Mouse (Mus musculus) right cerebral cortex, adult 18-20 months (tissue): ENCODE measurements around the gene Hand2.

Source experiments
- DNase-seq: peaks from one replicate; pipeline ENCODE4 v3.0.0; 2022; ENCODE audit warnings: mixed read lengths

The Hand2 gene

GRCm38 (mm10) chr8:57343731-57344315 lies 23.0 kb downstream of the Hand2 start:
- DNase-seq = no peak

- DNase-seq = no peak
Measured at GRCm38 (mm10) chr8:57344956-57345870, 24.4 kb downstream of the Hand2 start.

GRCm38 (mm10) chr8:57346371-57346770 lies 25.6 kb downstream of the Hand2 start:
- no peak for DNase-seq

GRCm38 (mm10) chr8:57347141-57347540 lies 26.4 kb downstream of the Hand2 start:
- DNase-seq = no peak

DNA sequence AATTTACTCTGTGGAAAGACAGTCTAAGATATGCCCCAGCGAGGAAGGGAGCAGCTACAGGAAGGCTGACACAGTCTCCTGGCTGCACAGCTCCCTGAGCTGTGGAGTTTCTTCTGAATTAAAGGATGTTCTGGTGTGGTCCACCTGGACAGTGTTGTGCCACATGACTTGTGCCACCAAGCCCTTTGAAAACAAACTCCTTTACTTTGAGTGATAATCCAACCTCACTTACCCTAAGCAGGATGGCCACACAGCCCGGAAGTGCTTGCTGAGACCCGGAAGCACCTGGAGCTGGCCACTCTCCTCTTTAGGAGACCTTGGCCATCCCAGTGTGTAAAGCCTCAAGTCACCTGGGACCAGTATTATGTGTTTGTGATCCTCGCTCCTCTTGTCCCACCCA lies 27.5 kb downstream of the Hand2 start:
- DNase-seq = no peak

DNA sequence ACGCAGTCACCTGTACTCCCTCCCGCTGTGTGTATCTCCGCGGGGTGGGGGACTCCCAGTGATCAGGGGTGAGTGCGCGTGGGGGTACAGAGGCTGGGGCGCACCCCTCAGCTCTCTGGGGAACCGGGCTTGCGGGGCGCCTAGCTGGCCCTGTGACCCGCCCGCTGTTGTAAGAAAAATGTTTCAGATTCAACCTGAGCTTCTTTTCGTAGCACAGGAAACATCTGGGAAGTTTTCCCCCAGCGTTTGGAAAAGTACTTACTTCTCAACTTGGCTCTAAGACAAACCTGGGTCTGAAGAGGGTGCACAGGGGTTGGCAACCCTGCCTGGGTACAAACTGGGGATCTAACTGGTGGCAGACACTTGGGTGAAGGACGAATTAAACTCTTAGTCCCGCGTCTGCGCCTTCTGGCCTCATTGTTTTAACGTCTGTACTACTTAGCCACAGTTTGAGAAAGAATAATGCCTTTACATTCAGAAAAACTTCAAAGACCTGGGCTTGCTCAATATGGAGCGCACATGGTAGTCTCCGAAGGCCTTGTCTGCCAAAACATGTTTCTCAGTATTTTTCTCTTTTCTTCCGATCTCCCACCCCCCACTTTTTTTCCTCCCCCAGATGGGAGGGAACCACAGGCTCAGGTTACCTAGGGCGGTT lies 28.2 kb downstream of the Hand2 start:
- no peak for DNase-seq

DNA sequence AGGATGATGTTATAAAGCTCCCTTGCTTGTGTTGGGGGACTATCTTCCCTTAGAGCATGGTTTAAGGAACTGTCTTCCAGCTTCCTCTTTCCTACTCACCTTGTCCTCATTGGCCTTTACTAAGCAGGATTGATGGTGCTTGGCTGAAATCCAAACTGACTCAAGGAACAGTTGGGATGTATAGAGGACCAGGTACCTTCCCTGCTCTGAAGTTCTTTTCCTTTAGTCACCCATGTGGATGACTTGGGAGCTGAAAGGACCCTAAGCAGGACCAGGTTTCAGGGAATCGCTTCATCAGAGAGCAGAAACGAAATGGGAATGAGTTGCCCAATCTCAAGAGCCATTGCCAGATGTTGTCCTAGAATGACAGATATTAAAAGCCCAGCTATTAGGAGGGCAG lies 31.1 kb downstream of the Hand2 start:
- DNase-seq = no peak

DNA sequence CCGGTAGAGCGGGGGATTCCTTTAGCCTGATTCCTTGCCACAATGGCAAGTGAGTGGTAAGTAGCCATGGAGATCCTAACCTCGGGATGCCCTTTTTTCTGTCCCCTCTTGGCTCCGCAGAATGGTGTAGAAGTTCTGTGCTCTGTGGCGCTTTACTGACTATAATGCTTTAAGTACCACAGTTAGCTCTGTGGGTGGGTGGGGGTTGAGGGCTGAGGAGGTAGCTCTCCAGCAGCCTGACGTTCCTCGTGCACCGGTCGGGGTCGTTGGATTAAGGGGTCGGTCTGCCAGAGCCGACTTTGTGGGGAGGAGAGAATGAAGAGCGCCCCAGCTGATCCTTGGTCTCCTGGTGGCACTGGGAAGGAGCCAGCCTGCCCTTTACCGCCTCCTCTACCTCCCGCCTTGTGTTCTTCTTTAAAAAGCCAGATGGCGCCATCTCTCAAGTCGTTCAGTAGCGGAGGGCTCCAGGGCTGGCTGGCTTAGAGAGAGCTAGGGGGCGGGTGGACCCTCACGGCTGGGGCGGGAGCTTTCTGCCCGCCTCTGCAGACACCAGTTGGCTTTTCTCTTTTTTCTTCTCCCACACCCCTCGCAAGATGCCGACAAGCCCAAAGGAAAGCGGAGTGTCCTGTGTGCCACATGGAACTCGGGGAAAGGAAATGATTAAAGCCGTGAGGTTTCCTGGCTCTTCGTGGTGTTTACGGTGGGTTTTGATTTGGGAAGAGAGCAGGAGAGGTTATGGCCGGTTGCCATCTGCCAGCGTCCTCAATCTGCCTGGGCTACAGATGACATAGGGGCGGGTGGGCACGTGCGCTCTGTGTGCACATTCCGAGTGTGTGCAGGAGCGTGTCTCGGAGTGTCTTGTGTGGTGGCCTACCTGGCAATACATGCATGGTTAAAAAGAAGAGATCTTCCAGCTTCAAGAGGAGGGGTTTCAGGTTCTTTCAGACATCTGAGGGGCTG lies 32.8 kb downstream of the Hand2 start:
- no peak for DNase-seq

GRCm38 (mm10) chr8:57354876-57355275 lies 34.1 kb downstream of the Hand2 start:
- DNase-seq = no peak

DNA sequence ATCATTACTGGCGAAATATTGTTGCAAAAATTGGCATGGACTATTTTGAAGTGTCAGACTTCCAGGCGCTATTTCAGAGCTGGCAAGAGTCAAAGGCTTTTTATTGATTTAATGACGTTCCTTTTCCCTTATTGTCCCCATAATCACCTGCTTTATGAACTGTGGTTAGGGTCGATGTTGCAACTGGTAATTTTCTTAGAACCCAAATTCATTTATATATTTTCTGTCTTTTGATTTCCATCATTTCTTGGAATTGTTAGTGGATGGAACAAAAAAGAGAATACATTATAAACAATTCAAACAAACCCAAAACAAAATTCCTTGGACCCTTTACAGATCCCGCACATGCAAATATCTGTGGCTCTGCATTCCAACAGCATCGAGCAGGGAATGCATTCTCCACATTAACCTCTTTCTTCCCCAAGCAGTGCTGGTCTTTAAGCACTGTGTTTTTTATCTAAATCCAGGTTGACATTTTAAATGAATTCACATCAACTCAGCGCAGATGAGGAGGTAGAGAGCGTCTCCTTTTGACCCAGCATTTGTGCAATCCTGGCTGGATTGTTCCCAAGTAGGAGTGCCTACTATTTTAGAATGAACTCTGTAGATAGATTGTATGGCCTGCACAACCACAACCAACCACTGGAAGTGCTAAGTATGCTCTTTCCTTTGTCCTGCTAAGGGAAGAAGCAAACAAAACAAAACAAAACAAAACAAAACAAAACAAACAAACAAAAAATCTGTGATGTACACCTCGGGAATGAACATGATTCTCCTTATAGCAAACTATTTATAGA lies 35.9 kb downstream of the Hand2 start:
- no peak for DNase-seq

DNA sequence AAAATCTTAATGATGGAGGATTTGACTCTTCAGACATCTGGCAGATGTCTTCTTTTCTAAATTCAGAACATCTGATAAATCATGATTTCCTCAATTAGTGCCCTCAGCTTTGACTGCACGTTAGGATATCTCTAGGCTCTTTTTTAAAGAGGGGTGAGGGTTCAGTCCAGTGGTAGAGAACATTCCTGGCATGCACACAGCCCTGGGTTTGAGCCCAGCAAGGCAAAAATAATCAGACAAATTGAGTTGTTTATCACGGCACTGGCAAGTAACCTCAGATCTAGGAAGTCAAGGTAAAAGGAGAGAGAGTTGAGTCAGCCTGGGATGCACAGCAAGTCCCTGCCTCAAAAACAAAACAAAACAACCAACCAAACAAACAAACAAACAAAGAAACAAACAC lies 39.7 kb downstream of the Hand2 start:
- no peak for DNase-seq

DNA sequence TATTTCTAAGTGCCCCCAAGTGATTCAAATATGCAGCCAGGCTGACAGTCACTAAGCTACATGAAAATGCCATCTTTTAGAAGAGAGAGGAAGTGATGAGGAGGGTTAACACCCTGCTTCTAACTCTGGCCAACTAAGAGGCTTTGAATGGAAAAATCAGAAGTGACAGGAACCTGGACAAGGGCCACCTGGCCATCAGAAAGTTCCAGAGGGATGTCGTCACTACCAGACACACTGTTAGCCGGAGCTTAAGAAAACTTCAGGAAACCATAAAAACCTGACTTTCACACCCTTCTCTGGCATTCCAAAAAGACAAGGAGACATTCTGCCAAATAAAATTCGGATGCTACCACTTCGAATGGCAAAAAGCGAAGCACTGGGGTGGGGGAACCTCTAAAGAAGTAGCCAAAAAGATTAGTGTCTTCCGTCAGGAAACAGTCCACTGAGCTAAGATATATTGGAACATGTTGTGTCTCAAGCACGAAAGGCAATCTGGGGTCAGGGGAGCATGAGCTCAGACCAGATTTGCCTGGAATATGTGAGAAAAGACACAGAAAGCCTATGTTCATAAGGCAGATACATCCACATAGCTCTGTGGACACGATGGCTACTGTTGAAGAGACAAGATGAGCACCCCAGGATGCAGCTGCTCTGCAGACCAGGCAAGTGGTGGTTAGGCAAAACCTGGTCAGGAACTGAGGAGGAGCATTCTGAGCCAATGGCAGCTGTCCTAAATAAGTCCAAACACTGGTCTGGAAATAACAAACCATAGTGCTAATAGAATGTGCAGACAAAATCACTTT lies 40.4 kb downstream of the Hand2 start:
- DNase-seq = no peak

DNA sequence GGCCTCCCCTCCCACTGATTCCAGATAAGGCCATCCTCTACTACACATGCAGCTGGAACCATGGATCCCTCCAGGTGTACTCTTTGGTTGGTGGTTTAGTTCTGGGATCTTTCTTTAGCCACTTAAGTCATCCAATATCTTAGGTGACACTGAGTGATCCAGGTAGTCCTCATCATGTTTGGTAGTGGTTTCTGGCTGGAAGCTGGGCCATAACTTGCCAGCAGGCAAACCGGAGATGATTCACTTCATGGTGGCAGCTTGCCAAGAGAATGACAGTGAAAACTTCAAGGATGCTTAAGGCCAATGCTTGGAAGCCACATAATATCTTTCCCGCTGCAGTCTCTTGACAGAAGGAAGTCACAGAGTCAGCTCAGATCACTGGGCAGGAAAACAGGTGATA lies 42.1 kb downstream of the Hand2 start:
- DNase-seq = peak; percentile 13

DNA sequence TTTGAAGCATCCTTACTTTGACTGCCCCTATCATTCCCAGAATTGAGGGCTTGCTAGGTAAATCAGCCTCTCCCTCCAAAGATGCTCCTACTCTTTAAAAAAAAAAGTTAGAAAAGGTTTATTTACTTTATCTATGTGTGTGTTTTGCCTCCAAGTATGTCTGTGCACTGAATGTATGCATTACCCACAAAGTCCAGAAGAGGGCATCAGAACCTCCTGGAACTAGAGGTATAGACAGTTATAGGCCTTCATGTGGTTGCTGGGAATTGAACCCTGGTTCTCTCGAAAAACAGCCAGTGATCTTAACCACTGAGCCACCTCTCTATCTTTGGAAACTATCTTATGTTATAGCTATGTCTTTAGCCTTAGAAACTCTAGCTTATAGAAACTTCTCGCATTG lies 53.3 kb downstream of the Hand2 start:
- DNase-seq = no peak
